In the genomic region with DNA sequence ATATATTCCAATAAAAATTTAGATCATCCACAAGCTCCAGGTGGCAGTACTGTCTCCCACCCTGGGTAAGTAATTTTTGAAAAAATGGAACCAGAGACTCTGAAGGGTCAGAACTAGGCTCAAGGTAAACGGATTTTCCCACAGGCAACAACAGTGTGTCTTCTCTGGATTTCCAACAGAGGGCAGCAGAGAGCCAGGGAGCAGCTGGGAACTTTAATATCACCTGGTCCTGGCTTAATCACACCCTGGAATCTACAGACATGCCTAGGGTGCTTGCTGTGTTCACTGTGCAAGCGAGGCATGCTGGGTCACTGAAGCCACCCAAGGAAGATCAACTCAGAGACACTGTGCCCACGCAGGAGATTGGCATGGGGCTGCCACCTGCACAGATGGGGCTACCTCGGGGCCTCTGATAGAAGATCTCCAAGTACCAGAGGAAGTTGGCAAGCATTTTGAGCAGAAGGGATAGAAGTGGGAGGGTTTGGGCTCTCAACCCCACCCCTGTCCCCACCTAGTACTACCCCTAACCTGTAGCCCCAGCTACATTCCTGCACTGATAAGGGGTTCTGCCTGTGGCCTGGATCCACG, we compare ENCODE assay signal across 1 mouse cellular context.
A peak's percentile ranks its signal among the peaks of the same experiment; 100 is the strongest.
TF ChIP-seq lines count a peak whose summit lies in the region.

No protein-coding gene starts in this region.

TF ChIP-seq in MEL, 35 proteins besides CTCF, POLR2A, EP300 and RAD21 (continued from another document):
- TF ChIP-seq NRF1 (IDR thresholded peaks at IDR 0.05; ENCODE audit: insufficient read depth, low read depth, low read length, poor library complexity, severe bottlenecking) (no peak), RCOR1 (IDR thresholded peaks at IDR 0.05; ENCODE audit: low read depth, low read length) (no peak), KAT2A (conservative IDR thresholded peaks at IDR 0.05; ENCODE audit: low read depth, low read length) (no peak), SIN3A (IDR thresholded peaks at IDR 0.05; ENCODE audit: low read length) (peak; percentile 49; the same call in 1 of the 2 replicates), MXI1 (IDR thresholded peaks at IDR 0.05; ENCODE audit: low read depth, low read length) (no peak), UBTF (IDR thresholded peaks at IDR 0.05; ENCODE audit: borderline replicate concordance, insufficient read depth, low read depth, low read length) (no peak), TBP (IDR thresholded peaks at IDR 0.05; ENCODE audit: low read depth, low read length) (no peak), ZKSCAN1 (IDR thresholded peaks at IDR 0.05; ENCODE audit: low read depth, low read length) (no peak), POLR2AphosphoS5 (IDR thresholded peaks at IDR 0.05; ENCODE audit: borderline replicate concordance, low read depth, low read length) (no peak), TCF12 (IDR thresholded peaks at IDR 0.05; ENCODE audit: low read depth, low read length) (no peak)
